Mouse (Mus musculus): ENCODE results near the gene Zfp985. TPM values are rescaled to one million over a fixed set of nuclear protein-coding genes. Genes with fewer than 3 reads are reported as not detected.
"Not testable (repeated sequence)": the region's sequence is repeated elsewhere in the genome, so short reads cannot be mapped to it uniquely, and the experiment has no call there.

Zfp985 gene
- total RNA-seq, 1 experiment = 45.4 TPM

DNA sequence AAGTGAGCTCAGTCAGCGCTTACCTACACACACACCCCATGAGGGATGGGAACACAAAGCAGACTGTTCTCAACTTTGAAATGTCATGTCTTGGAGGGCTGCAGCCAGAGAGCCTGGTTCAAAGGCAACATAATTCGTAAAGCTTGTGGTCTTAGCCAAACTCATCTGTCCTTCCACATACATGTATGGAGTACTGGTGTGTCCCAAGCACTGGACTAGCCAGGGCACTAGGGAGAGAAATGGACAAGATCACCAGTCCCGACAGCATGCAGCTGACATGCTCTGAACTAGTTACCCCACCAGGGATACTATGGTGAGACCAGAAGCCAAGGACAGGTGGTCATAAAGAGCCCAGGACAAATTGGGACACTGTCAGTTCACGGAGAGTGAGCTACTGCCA is 50.7 kb downstream of the Zfp985 start:
- H3K4me3 ChIP-seq (ENCODE audit: insufficient read depth in 1 of 2, low read depth in 1 of 2, low read length in 2 of 2, poor library complexity in 1 of 2, severe bottlenecking in 1 of 2) = no peak overlapping the region

DNA sequence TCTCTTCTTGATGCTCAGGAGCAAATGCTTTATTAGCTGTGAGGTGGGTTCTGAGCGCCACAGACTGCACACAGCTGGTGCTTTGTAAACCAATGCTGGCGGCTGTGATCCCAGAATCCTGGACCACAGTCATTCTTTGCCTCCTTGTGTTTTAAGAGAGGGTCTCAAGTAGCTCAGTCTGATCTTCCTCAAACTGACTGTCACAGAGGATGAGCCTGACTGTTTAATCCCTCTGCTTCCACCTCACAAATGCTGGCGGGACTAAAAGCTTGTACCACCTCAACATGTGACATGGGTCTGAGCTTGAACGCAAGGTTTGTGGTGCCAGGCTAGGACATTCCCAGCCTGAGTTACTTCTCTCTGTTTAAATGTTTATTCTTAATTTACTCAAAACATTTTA is 52.4 kb downstream of the Zfp985 start:
- no peak overlapping the region for H3K4me3 ChIP-seq (ENCODE audit: insufficient read depth in 1 of 2, low read depth in 1 of 2, low read length in 2 of 2, poor library complexity in 1 of 2, severe bottlenecking in 1 of 2)
- TF ChIP-seq MAFK (IDR thresholded peaks at IDR 0.05; ENCODE audit: insufficient read depth, low read depth, low read length) (no peak), HCFC1 (IDR thresholded peaks at IDR 0.05; ENCODE audit: borderline replicate concordance, insufficient read depth, low read length) (no peak), ZC3H11A (IDR thresholded peaks at IDR 0.05; ENCODE audit: borderline replicate concordance, low read depth, low read length) (no peak), CHD2 (IDR thresholded peaks at IDR 0.05; ENCODE audit: low read depth, low read length) (no peak), ZNF384 (IDR thresholded peaks at IDR 0.05; ENCODE audit: low read depth, low read length) (no peak)
- no peaks in the 10 kb centered on the region for H3K9me3 ChIP-seq (ENCODE audit: control insufficient read depth, insufficient read depth, low read depth, low read length)
- H3K4me1 ChIP-seq (ENCODE audit: control insufficient read depth in 2 of 2, insufficient read depth in 2 of 2, low read length in 2 of 2, poor library complexity in 1 of 2) = no peaks in the 10 kb centered on the region
- DNase-seq (ENCODE audit: low read depth, low spot score) = no peak
- H3K9ac ChIP-seq (ENCODE audit: insufficient read depth, low read depth, low read length, poor library complexity, severe bottlenecking) = no peak overlapping the region
- in situ Hi-C loops (cut with MboI; ENCODE audit: low sequenced_read_pairs in 2 of 2, unreplicated experiment in 2 of 2) = no loop called here
- H3K36me3 ChIP-seq (ENCODE audit: control insufficient read depth, insufficient read depth, low read length, poor library complexity, severe bottlenecking) = no peaks in the 10 kb centered on the region; the same call in 1 of the 2 replicates
- no peak overlapping the region for H3K27ac ChIP-seq (ENCODE audit: insufficient read depth, low read depth, low read length, poor library complexity, severe bottlenecking)

More for the DNA sequence above, 50.7 kb downstream of the Zfp985 start:
- Histone ChIP-seq H3K9me3 (ENCODE audit: control insufficient read depth, insufficient read depth, low read depth, low read length) (no peaks in the 10 kb centered on the region), H3K36me3 (ENCODE audit: control insufficient read depth, insufficient read depth, low read length, poor library complexity, severe bottlenecking) (no peaks in the 10 kb centered on the region; the same call in 1 of the 2 replicates), H3K27ac (ENCODE audit: insufficient read depth, low read depth, low read length, poor library complexity, severe bottlenecking) (no peak overlapping the region), H3K4me1 (ENCODE audit: control insufficient read depth in 2 of 2, insufficient read depth in 2 of 2, low read length in 2 of 2, poor library complexity in 1 of 2) (no peaks in the 10 kb centered on the region), H3K9ac (ENCODE audit: insufficient read depth, low read depth, low read length, poor library complexity, severe bottlenecking) (no peak overlapping the region; the same call in 1 of the 2 replicates)
- no peak for DNase-seq (ENCODE audit: low read depth, low spot score)
- in situ Hi-C loops (cut with MboI; ENCODE audit: low sequenced_read_pairs in 2 of 2, unreplicated experiment in 2 of 2) = no loop called here
- no peak for TF ChIP-seq ZC3H11A (IDR thresholded peaks at IDR 0.05; ENCODE audit: borderline replicate concordance, low read depth, low read length)
- no peak for TF ChIP-seq ZNF384 (IDR thresholded peaks at IDR 0.05; ENCODE audit: low read depth, low read length)
- TF ChIP-seq CHD2 (IDR thresholded peaks at IDR 0.05; ENCODE audit: low read depth, low read length) = no peak
- no peak for TF ChIP-seq HCFC1 (IDR thresholded peaks at IDR 0.05; ENCODE audit: borderline replicate concordance, insufficient read depth, low read length)
- no peak for TF ChIP-seq MAFK (IDR thresholded peaks at IDR 0.05; ENCODE audit: insufficient read depth, low read depth, low read length)

DNA sequence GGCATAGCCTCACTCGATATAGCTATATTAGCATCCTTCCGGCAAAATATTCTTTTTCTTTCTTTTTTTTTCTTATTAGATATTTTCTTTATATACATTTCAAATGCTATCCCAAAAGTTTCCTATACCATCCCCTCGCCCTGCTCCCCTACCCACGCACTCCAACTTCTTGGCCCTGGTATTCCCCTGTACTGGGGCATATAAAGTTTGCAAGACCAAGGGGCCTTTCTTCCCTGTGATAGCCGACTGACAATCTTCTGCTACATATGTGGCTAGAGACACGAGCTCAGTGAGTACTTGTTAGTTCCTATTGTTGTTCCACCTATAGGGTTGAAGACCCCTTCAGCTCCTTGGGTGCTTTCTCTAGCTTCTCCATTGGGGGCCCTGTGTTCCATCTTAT is 53.4 kb downstream of the Zfp985 start:
- H3K4me3 ChIP-seq (ENCODE audit: insufficient read depth in 1 of 2, low read depth in 1 of 2, low read length in 2 of 2, poor library complexity in 1 of 2, severe bottlenecking in 1 of 2); in situ Hi-C loops (cut with MboI; ENCODE audit: low sequenced_read_pairs in 2 of 2, unreplicated experiment in 2 of 2); H3K9me3 ChIP-seq (ENCODE audit: control insufficient read depth, insufficient read depth, low read depth, low read length); H3K9ac ChIP-seq (ENCODE audit: insufficient read depth, low read depth, low read length, poor library complexity, severe bottlenecking); H3K4me1 ChIP-seq (ENCODE audit: control insufficient read depth in 2 of 2, insufficient read depth in 2 of 2, low read length in 2 of 2, poor library complexity in 1 of 2); H3K27ac ChIP-seq (ENCODE audit: insufficient read depth, low read depth, low read length, poor library complexity, severe bottlenecking); DNase-seq (ENCODE audit: low read depth, low spot score); H3K36me3 ChIP-seq (ENCODE audit: control insufficient read depth, insufficient read depth, low read length, poor library complexity, severe bottlenecking): not testable (repeated sequence)

DNA sequence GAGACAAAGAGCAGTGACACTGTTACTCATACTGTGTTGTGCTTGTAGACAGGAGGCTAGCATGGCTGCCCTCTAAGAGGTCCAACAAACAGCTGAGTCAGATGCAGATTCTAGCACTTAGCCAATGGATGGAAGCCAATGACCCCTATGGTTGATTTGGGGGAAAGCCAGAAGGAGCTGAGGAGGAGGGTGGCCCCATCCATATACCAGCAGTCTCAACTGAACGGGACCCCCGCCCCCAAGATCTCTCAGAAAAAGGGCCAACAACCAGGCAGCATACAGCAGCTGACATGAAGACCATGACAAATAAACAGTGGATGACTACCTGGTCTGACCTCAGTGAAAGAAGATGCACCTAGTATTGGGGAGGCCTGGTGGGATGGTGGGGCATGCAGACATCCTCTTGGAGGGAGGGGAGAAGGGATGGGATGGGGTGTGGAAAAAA is 80.8 kb downstream of the Zfp985 start:
- H3K27ac ChIP-seq (ENCODE audit: insufficient read depth, low read depth, low read length, poor library complexity, severe bottlenecking); H3K4me1 ChIP-seq (ENCODE audit: control insufficient read depth in 2 of 2, insufficient read depth in 2 of 2, low read length in 2 of 2, poor library complexity in 1 of 2); H3K36me3 ChIP-seq (ENCODE audit: control insufficient read depth, insufficient read depth, low read length, poor library complexity, severe bottlenecking); in situ Hi-C loops (cut with MboI; ENCODE audit: low sequenced_read_pairs in 2 of 2, unreplicated experiment in 2 of 2); H3K9me3 ChIP-seq (ENCODE audit: control insufficient read depth, insufficient read depth, low read depth, low read length); H3K4me3 ChIP-seq (ENCODE audit: insufficient read depth in 1 of 2, low read depth in 1 of 2, low read length in 2 of 2, poor library complexity in 1 of 2, severe bottlenecking in 1 of 2); DNase-seq (ENCODE audit: low read depth, low spot score); H3K9ac ChIP-seq (ENCODE audit: insufficient read depth, low read depth, low read length, poor library complexity, severe bottlenecking): not testable (repeated sequence)

Other genes with a start within 250 kb of the Zfp985 start
- gene Zfp988, start 247.6 kb upstream of the Zfp985 start, total RNA-seq (2012; rRNA removed) = 85.5 and 88.8 TPM in 2 replicates
- gene Zfp978, start 192.0 kb upstream of the Zfp985 start, total RNA-seq (2012; rRNA removed) = 233 and 297 TPM in 2 replicates
- 33.7 and 40.5 TPM in 2 replicates for gene Zfp982, start 60.9 kb upstream of the Zfp985 start, total RNA-seq (2012; rRNA removed)
- 0.27 and 0.37 TPM in 2 replicates for gene Gm16503, start 13.1 kb upstream of the Zfp985 start, total RNA-seq (2012; rRNA removed)
- gene Zfp979, start 89.2 kb downstream of the Zfp985 start, total RNA-seq (2012; rRNA removed) = 110 and 118 TPM in 2 replicates
- gene Zfp534, start 149.3 kb downstream of the Zfp985 start, total RNA-seq (2012; rRNA removed) = 66.5 and 71.2 TPM in 2 replicates

All from ES-E14 (cell line).